Mouse (Mus musculus): Measurements from ENCODE around the gene Psmb5.

DNA sequence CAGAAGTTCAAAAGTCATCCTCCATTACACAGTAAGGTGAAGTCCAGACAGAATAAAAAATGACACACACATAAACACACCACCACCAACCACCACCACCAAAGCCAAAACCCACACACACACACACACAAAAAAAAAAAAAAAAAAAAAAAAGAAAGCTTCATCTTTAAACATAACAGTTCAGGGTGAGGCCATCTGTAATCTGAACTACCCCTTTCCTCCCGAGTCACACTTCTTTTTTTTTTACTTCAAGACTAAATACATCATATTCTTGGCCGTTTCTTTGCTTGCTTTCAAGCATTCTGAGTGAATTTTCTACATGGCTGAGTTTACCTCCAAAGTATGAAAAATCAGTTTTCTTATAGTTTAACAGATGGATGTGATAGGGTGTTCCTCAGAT is 16.2 kb downstream of the Psmb5 start:
- no peak for TF ChIP-seq CTCF (IDR thresholded peaks at IDR 0.05; ENCODE audit: insufficient read depth, low read length)
- TF ChIP-seq POLR2A (IDR thresholded peaks at IDR 0.05; ENCODE audit: borderline replicate concordance, extremely low read depth, low read depth, low read length) = no peak

All from lung, adult 2 months (tissue).